Mouse (Mus musculus) frontal cortex, adult 2 months (tissue): Measurements from ENCODE around the gene Gadd45gip1. TPM values are rescaled to one million over a fixed set of nuclear protein-coding genes. Genes with fewer than 3 reads are reported as not detected.

Experiments used
- DNase-seq, 2 experiments: peaks; one replicate each; pipeline ENCODE4 v3.0.0; 2022; ENCODE audit warnings: low spot score in 1 of 2; ENCODE audit errors: extremely low spot score in 1 of 2
- polyA plus RNA-seq: library from polyadenylated mRNA; depleted of rRNA; stranded (reverse); fragments of >200 nt; gene quantifications from 2 replicates; pipeline ENCODE4 v1.2.3, GENCODE M21; 2012

Gadd45gip1 gene
- polyA plus RNA-seq, 1 experiment = 30.9 TPM

DNA sequence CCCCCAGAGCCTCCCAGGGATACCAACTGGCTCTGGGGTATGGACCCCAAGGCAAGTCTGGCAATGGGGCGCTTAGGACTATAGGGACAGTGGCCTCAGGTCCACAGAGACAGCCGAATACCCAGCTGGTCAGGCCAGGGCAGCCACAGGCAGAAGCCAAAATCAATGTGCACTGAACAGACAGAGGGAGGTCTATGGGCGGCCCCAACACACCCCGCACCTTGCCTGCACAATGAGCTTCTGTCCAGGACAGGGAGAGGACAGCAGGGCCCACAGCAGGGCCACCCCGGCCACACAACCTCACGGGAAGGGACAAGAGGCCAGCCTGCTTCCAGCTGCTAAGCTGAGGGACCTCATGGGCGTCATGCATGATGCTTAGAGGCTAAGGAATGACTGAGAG, 36.8 kb upstream of the Gadd45gip1 start:
- DNase-seq = no peak

DNA sequence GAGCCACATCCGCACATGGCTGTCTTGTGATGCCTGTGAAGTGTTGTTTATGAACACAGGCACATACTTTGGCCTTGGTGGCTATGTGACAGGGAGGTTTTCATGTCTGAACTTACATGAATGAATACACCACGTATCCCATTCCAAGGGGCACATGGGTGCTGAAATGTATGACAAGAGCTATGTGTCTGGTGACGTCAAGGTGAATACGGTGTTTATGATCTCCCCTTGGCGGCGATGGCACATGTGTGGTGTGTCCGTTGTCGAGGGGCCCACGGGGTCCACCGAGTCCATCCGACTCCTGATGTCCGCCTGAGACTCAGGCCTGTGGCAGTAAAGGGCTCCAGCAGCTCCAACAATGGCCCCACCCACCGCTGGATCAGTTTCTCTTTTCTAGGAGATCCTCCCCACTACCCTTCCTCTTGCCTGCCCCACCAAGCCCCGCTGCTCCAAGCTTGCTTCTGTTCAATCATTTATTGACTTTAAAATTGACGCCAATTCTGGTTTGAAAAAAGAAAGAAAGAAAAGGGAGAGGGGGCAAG, 34.0 kb upstream of the Gadd45gip1 start:
- DNase-seq = no peak

- no peak for DNase-seq
Observed at GRCm38 (mm10) chr8:84797971-84798370, 33.4 kb upstream of the Gadd45gip1 start.

GRCm38 (mm10) chr8:84798446-84799135, 32.7 kb upstream of the Gadd45gip1 start:
- no peak for DNase-seq

DNA sequence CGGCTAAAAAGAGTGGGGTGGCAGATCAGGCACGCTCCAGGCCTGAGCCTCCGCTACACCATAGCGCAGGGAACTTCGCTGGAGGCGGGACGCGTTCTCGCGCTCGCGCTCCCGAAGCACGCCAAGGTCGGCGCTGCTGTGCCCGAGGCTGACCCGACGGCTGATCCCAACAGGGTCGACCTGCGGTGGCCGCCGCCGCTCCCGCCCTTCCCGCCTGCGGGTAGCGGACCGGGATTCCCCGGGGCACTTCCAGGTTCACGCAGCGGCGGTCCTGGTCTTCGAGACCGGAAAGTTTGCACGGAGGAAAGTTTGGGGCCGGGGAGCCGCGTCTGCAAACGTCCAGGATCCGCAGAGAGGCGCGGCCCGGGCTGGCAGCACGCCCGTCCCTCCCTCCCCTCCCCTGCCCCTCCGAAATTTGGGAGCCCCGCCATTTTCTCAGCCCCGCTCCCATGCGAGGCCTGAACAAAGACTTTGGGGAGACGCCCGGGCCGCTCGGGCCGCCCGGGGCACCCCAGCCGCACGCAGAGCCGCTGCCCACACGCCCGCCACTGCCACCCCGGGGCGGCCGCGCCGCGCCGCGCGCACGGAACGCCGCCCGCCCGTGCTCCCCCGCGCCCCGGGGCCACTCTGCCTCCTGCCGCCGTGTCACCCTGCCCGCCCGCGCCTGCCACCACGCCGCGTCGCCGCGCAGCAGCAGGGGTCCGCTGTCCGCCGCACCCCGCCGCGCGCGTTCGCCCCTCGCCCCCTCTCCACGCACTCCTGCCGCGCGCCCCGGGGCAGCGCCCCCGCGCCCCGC, 32.0 kb upstream of the Gadd45gip1 start:
- DNase-seq = no peak

DNA sequence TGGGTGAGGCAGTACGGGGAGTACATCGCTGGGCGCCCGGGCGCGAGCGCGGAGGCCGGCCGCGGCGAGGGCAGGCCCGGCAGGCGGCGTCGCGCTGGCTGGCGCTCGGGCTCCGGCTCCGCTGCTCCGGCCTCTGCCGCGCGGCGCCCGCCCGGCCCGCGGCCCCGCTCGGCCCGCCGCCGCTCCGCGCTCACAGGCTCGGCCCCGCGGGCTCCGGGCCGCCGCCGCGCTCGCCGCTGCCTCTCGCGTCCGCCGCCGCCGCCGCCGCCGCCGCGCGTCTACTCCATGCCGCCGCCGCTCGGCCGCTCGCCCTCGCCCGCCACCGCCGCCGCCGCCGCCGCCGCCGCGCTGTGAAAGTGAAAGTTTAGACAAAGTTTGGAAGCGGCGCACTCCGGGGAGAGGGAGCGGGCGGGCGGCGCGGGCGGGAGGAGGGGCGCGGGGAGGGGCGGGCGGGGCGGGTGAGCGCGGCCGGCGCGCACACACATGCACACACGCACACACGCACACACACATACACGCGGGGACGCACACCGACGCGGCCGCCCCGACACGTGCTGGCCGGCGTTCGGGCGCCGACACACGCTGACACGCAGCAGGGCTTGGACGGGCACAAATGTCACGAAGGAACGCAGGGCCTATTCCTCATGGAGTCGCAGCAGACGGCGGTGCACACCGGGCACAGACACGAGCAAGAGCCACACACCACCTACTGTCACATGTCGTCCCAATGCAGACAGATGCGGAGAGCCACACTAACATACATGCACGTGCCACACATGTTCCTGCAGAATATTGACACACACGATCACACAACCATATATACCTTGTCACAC, 31.1 kb upstream of the Gadd45gip1 start, which contains the start of gene Nfix:
TSS of gene Nfix (minus strand) at position 346 of the 833 bp plus-strand sequence.
- DNase-seq = no peak

DNA sequence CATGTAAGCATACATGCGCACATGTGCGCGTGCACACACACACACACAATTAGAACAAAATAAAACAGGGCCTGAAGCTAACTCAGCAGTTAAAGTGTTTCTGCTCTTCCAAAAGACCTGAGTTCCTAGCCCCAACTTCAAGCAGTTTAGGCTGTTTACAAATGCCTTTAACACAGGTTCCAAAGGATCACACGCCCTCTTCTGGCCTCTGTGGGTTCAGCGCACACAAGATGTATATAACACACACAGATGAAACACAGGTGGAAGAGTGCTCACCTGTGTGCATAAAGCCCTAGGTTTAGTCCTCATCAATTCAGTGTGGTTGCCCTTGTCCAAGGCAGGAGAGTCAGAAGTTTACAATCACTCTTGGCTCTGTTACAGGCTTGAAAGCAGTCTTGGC, 25.3 kb upstream of the Gadd45gip1 start:
- DNase-seq = no peak

DNA sequence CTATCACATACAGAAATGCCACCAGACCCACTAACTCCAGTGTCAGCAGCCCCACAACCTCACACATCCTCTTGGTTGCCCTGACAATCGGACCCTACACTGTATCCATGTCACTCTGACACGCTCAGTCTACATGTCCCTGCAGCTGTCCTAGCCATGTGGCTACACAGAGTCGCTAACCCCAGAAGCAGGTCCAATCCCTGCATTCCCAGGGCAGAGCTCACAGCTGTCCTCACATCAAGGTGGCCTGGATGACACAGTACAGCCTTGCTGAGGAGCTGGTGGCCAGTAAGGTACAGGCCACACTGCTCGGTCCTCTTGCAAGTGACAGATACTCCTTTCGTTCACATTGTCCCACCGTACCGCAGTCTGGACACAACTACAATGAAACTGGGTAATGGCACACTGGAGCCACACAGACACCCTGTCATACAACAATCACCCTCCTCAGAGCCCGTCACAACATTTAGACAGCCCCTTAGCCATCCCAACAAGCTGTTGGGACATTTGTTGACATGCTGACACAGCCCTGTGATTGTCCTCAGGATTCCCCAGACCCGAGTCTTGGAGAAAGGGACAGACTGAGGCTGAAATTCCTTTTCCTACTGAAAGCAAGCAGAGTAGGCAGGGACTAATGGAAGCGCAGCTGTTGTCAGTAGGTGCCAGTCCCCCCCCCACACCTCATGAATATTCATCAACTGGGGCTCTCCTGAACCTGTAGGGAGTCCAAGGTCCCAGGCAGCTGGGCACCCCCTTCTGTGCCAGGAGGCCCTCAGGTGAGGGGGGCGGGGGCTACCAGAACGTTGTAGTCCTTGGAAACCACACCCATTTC, 22.0 kb upstream of the Gadd45gip1 start:
- no peak for DNase-seq

DNA sequence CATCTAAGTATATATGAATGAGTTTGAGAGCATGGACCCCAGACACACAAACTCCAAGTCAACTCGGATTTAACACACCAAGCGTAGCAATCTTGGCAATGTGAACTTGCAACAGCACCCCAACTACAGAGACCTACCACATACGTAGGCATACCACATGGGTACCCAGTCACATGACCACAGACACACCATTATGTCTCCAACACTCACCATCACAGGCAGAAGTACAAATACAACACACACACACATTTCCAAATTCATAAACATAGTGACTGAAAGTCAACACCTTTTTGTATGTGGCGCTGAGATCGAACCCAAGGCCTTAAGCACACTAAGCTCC, 21.4 kb upstream of the Gadd45gip1 start:
- DNase-seq = no peak

GRCm38 (mm10) chr8:84810896-84811295, 20.4 kb upstream of the Gadd45gip1 start:
- DNase-seq = peak; percentile 90 to 99

DNA sequence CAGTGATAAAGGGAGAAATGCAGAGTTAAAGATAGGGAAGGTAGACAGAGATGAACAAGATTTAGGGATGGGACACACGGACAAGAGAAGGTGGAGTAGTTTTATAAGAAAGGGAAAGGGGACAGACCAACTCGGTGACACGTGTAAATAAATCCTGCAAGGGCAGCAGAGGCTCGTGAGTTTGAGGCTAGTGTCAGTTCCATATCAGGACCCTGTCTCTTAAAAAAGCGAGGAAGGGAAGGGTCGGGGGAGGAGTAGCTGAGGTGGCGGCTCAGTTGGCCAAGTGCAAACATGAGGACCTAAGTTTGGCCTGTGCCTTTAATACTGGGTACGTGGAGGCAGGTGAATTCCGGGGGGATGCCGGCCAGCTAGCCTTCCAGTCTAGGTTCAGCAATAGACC, 20.0 kb upstream of the Gadd45gip1 start:
- no peak for DNase-seq

DNA sequence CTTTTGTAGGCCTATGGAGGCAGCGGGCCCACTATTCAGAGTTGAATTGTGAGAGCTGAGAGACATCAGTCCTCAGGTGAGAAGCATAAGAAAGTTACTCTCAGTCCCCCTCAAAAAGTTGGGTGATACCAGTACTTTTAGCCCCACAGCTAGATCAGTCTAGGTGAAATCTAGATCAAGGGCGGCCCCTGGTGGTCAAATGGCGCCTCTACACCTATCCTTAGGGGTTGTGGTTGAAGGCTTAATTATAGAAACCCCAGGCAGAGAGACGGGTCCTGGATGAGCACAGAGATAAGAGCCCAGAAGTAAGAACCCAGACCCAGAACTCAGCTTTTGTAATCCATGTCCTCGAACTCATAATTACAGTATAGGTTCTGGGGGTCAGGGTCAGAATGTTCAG, 18.3 kb upstream of the Gadd45gip1 start:
- peak in 1 of 2 experiments; percentile 96 for DNase-seq

DNA sequence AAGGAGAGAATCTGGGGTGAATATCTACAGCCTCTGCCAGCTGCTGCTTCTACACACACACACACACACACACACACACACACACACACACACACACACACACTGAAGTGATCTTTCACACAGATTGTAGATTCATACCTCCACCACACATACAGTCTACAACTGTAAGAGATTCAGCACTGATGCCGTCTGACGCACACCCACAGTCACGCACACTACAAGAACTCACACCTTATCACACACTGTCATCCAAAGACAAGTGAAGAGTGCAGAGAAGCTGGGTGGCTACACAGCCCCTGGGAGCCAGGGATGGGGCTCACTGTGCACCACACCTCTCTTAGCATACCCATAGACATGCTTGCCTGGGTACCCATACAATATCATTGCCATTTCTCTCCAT, 17.5 kb upstream of the Gadd45gip1 start:
- DNase-seq = no peak

DNA sequence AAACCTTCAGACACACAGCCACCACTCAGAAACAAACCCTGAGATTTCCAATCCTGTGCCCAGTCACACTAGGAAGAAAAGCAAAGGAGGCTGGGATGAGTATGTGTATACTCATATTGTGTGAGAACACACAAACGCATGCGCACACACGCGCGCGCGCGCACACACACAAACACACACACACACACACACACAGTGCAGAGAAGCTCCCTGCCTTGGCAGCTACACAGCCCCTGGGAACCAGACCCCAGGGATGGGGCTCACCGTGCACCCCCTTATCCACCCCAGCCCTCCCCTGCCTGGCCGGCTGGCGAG, 17.1 kb upstream of the Gadd45gip1 start:
- DNase-seq = no peak

DNA sequence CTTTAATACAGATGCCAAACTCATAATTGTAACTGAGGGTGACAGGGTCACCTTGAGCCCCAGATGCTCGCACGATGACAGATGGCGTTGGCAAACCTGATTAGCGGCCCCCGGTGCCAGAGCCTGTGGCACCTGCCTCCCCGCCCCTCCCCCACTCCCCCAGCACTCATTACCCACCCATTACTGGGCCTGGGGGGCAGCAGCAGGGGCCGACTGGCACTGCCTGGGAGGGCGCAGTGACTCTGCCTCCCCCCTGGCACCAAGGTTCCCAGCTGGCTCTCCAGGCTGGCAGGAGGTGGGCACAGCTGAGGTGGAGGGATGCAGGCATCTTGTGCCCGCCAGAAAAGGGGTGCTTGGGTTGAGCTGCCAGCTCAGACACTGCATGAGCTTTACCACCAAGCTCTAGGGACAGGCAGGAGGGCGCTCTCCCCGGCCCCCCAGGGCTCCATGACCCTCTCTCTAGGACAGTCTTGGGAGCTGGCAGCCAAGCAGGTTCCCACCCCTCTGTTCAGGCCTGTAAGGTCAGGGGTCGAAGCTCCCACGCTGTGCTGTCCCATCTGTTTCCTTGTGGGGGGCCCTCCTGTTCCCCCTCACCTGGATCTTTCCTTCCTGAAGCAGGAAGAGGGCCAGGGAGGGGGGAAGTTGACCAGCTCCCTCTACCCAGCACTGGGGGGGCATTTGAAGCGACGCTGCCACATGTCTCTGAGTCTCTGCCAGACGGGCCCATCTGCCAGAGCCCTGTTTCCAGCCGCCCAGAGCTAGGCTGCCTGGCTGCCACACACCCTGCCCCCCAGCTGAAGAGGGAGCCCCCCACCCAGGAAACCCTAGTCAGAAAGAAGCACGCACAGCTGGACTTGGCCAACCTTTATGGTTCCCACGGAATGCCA, 16.5 kb upstream of the Gadd45gip1 start:
- DNase-seq = no peak

DNA sequence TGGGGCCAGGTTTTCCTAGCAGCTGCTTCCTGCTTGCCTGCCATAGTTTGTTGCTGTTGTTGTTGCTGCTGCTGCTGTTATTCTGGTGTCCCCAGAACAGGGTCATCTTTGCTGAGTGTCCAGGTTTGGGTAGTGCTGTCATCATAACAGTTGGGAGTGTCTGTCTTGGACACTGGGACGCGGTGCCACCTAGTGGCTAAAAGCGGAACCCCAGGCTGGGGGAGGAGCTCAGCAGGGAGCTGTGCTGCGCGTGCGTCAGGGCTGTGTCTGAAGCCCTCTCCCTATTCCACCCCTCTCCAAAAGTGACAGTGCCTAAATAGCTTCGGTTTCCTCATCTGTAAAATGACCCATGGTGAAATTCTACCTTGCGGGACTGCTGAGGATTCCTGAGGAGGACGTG, 15.8 kb upstream of the Gadd45gip1 start:
- DNase-seq = peak; percentile 89 to 99

- DNase-seq = no peak
Observed at GRCm38 (mm10) chr8:84816117-84816516, 15.2 kb upstream of the Gadd45gip1 start.

DNA sequence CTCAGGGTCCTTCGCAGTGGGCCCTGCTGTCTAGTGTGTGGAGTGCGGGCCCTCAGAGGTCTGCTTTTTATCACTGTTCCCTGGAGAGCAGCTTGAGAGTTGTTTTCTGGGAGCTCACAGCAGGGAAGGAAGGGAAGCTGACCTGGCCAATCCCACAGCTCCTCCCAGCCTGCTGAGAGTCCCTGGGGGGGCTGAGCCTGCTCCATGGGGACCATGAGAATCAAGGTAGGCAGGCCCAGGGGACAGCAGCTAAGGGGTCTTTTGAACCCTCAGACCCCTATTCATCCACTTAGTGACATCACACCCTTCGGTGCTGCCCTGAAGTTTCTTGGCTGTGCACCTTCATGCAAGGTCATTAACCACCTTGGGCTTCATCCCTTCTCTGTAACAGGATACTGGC, 8.6 kb upstream of the Gadd45gip1 start, which contains the start of gene Dand5:
TSS of gene Dand5 (minus strand) at position 101 of the 400 bp plus-strand sequence.
- no peak for DNase-seq

- DNase-seq = peak in 1 of 2 experiments; percentile 73
Observed at GRCm38 (mm10) chr8:84823653-84824052, 7.7 kb upstream of the Gadd45gip1 start.
